Mouse (Mus musculus) heart, postnatal 25 days (tissue): ENCODE results near the gene Pdcd10. TPM values are rescaled to one million over a fixed set of nuclear protein-coding genes. Genes with fewer than 3 reads are reported as not detected.

Experiments
- DNase-seq: peaks from one replicate; pipeline ENCODE4 v3.0.0; 2022; ENCODE audit warnings: low spot score
- intact Hi-C: fragments of 180-260 bp; cut with DNase I; formaldehyde crosslinking; loops from one replicate; pipeline ENCODE4 v1.15.1; 2025
- total RNA-seq, 2 experiments: library from RNA; stranded (reverse); gene quantifications; 2 replicates each; pipeline ENCODE4 v1.2.3; 2021

Gene Pdcd10
- 10 to 100 TPM; 23.5 to 24.8 TPM for total RNA-seq

- peak; percentile 98 for DNase-seq
- intact Hi-C loops: loop anchor here (10.0 kb wide), 1 partner anchor 398 kb away; the partner anchor contains the start of gene Golim4
These were observed at the start of gene Pdcd10 for GRCm38 (mm10) chr3:75556695-75557291. Pdcd10 (minus strand) TSS chr3:75556856.

- DNase-seq: no peak
- intact Hi-C loops: no loop called here
These were observed 28.2 kb upstream of the Pdcd10 start for GRCm38 (mm10) chr3:75584898-75585297.

GRCm38 (mm10) chr3:75583293-75583692, 26.6 kb upstream of the Pdcd10 start:
- no peak for DNase-seq
- intact Hi-C loops: no loop called here

GRCm38 (mm10) chr3:75579352-75579751, 22.7 kb upstream of the Pdcd10 start:
- intact Hi-C loops: no loop called here
- no peak for DNase-seq

- intact Hi-C loops: no loop called here
- DNase-seq: no peak
These were observed 18.9 kb upstream of the Pdcd10 start for GRCm38 (mm10) chr3:75575582-75575981.

GRCm38 (mm10) chr3:75574074-75574473, 17.4 kb upstream of the Pdcd10 start:
- DNase-seq: no peak
- intact Hi-C loops: no loop called here

GRCm38 (mm10) chr3:75557292-75557691, 636 bp upstream of the Pdcd10 start, which contains the start of gene Serpini1:
Serpini1 (plus strand) TSS chr3:75557547.
- peak; percentile 85 for DNase-seq
- intact Hi-C loops: loop anchor here (10.0 kb wide), 1 partner anchor 398 kb away; the partner anchor contains the start of gene Golim4

GRCm38 (mm10) chr3:75556121-75556694, 448 bp downstream of the Pdcd10 start:
- intact Hi-C loops: loop anchor here (10.0 kb wide), 1 partner anchor 399 kb away; the partner anchor contains the start of gene Golim4
- DNase-seq: no peak

- no peak for DNase-seq
- intact Hi-C loops: loop anchor here (10.0 kb wide), 1 partner anchor 404 kb away; the partner anchor contains the start of gene Golim4
These were observed 5.4 kb downstream of the Pdcd10 start for GRCm38 (mm10) chr3:75551248-75551647.

- intact Hi-C loops: no loop called here
- no peak for DNase-seq
These were observed 12.4 kb downstream of the Pdcd10 start for GRCm38 (mm10) chr3:75544287-75544686.

- intact Hi-C loops: no loop called here
- no peak for DNase-seq
These were observed 13.8 kb downstream of the Pdcd10 start for GRCm38 (mm10) chr3:75542852-75543251.

- no peak for DNase-seq
- intact Hi-C loops: no loop called here
These were observed 15.4 kb downstream of the Pdcd10 start for GRCm38 (mm10) chr3:75541259-75541658.

- intact Hi-C loops: no loop called here
- DNase-seq: no peak
These were observed 22.4 kb downstream of the Pdcd10 start for GRCm38 (mm10) chr3:75534045-75534834.

- intact Hi-C loops: no loop called here
- DNase-seq: no peak
These were observed 25.6 kb downstream of the Pdcd10 start for GRCm38 (mm10) chr3:75531074-75531473.

GRCm38 (mm10) chr3:75522527-75522926, 34.1 kb downstream of the Pdcd10 start:
- intact Hi-C loops: no loop called here
- no peak for DNase-seq

GRCm38 (mm10) chr3:75521314-75521713, 35.3 kb downstream of the Pdcd10 start:
- intact Hi-C loops: no loop called here
- DNase-seq: no peak

- intact Hi-C loops: loop anchor here (5.0 kb wide), 2 partner anchors 205 to 295 kb away; no protein-coding TSS in a partner anchor
- DNase-seq: no peak
These were observed 38.9 kb downstream of the Pdcd10 start for GRCm38 (mm10) chr3:75517631-75518250.

- intact Hi-C loops: no loop called here
- DNase-seq: no peak
These were observed 57.4 kb downstream of the Pdcd10 start for GRCm38 (mm10) chr3:75498961-75499960.

- intact Hi-C loops: no loop called here
- DNase-seq: no peak
These were observed 63.7 kb downstream of the Pdcd10 start for GRCm38 (mm10) chr3:75492913-75493312.
